ENCODE assay signal across 8 mouse cellular contexts in genomic region chr4:43058392-43058752, GRCm38 (mm10). TPM values are rescaled to one million over a fixed set of nuclear protein-coding genes. Genes with fewer than 3 reads are reported as not detected.
DNase-seq lines count a peak whose midpoint lies in the region; ATAC-seq and TF ChIP-seq lines count a peak whose summit lies in the region.

No protein-coding gene starts in this region.

- WGBS in neural tube, embryonic 11.5 days = 19% methylated on average over 8 of the region's 8 CpGs
- WGBS in limb, embryonic 13.5 days = 23% methylated on average over 8 of the region's 8 CpGs
- 19% methylated on average over 8 of the region's 8 CpGs for WGBS in stomach, embryonic 15.5 days

- no peak for TF ChIP-seq CTCF in gastrocnemius, adult 2 months (IDR thresholded peaks at IDR 0.05)

- DNase-seq in gastrocnemius, adult 2 months = no peak
- DNase-seq in gastrocnemius, adult 18-20 months (ENCODE audit: low spot score) = no peak
- no peak for DNase-seq in neural tube, embryonic 11.5 days (ENCODE audit: low spot score)
- no peak for DNase-seq in neural tube, embryonic 10.5 days (ENCODE audit: extremely low spot score, low spot score)
- no peak for DNase-seq in layer of hippocampus, adult 9-11 months
- DNase-seq in frontal cortex, adult 2 months (ENCODE audit: extremely low spot score in 1 of 2, low spot score in 1 of 2) = no peak

- intact Hi-C loops in gastrocnemius, adult 2 months (cut with DNase I) = no loop called here

- H3K9me3 ChIP-seq in neural tube, embryonic 11.5 days (ENCODE audit: control insufficient read depth, low read length) = no peaks in the 10 kb centered on the region
- no peaks in the 10 kb centered on the region for H3K9me3 ChIP-seq in limb, embryonic 13.5 days
- no peaks in the 10 kb centered on the region for H3K9me3 ChIP-seq in stomach, embryonic 15.5 days

- no peaks in the 10 kb centered on the region for H3K4me1 ChIP-seq in neural tube, embryonic 11.5 days (ENCODE audit: control insufficient read depth, insufficient read depth, low read length)
- H3K4me1 ChIP-seq in limb, embryonic 13.5 days = 0 out of 2 replicates have a peak, but pooled peaks cover 4% of the 10 kb centered on the region
- H3K4me1 ChIP-seq in stomach, embryonic 15.5 days = 0 out of 2 replicates have a peak, but pooled peaks cover 5% of the 10 kb centered on the region

- H3K27me3 ChIP-seq in neural tube, embryonic 11.5 days (ENCODE audit: control insufficient read depth, insufficient read depth, low read length) = no peaks in the 10 kb centered on the region
- H3K27me3 ChIP-seq in limb, embryonic 13.5 days = peaks cover 41% of the 10 kb centered on the region
- 0 out of 2 replicates have a peak, but pooled peaks cover 4% of the 10 kb centered on the region for H3K27me3 ChIP-seq in stomach, embryonic 15.5 days (replicated peaks)

- no peak overlapping the region for H3K27ac ChIP-seq in gastrocnemius, adult 2 months
- no peak overlapping the region for H3K27ac ChIP-seq in neural tube, embryonic 11.5 days (ENCODE audit: low read depth, low read length)
- no peak overlapping the region for H3K27ac ChIP-seq in limb, embryonic 13.5 days
- no peak overlapping the region for H3K27ac ChIP-seq in stomach, embryonic 15.5 days

- ATAC-seq in neural tube, embryonic 11.5 days (ENCODE audit: insufficient read depth, low FRiP score, low TSS enrichment) = 0 out of 2 replicates have a peak, but pooled peaks have one; percentile 18
- ATAC-seq in limb, embryonic 13.5 days (ENCODE audit: low FRiP score, low read depth) = no peak
- no peak for ATAC-seq in stomach, embryonic 15.5 days (ENCODE audit: insufficient read depth, low FRiP score, low read depth)

- no peak overlapping the region for H3K9ac ChIP-seq in neural tube, embryonic 11.5 days (ENCODE audit: low read length)
- no peak overlapping the region for H3K9ac ChIP-seq in limb, embryonic 13.5 days
- no peak overlapping the region for H3K9ac ChIP-seq in stomach, embryonic 15.5 days

- peak overlapping the region; percentile 82 for H3K4me3 ChIP-seq in gastrocnemius, adult 2 months
- peak overlapping the region; percentile 71 for H3K4me3 ChIP-seq in neural tube, embryonic 11.5 days (ENCODE audit: low read depth, low read length)
- H3K4me3 ChIP-seq in limb, embryonic 13.5 days = peak overlapping the region; percentile 64
- peak overlapping the region; percentile 74 for H3K4me3 ChIP-seq in stomach, embryonic 15.5 days (replicated peaks)

- H3K4me2 ChIP-seq in neural tube, embryonic 11.5 days (ENCODE audit: low read depth) = peak overlapping the region; percentile 83
- H3K4me2 ChIP-seq in limb, embryonic 13.5 days (replicated peaks) = peak overlapping the region; percentile 95
- H3K4me2 ChIP-seq in stomach, embryonic 15.5 days = peak overlapping the region; percentile 96

- no peaks in the 10 kb centered on the region for H3K36me3 ChIP-seq in neural tube, embryonic 11.5 days (ENCODE audit: control insufficient read depth, insufficient read depth, low read length)
- no peaks in the 10 kb centered on the region for H3K36me3 ChIP-seq in limb, embryonic 13.5 days
- no peaks in the 10 kb centered on the region for H3K36me3 ChIP-seq in stomach, embryonic 15.5 days

RNA-seq across cellular contexts. Expression of gene Unc13b, which starts 0.4 kb away (rescaled TPM):
- 1 to 10 TPM; 2.1 to 2.9 TPM for total RNA-seq in gastrocnemius, adult 2 months (2021)
- 1 to 10 TPM; 1.2 to 1.9 TPM for total RNA-seq in gastrocnemius, adult 18-20 months (2021)
- polyA plus RNA-seq in neural tube, embryonic 11.5 days (2014; fragmentation: Nextera tagmentation; extraction: Ambion mirVana) = 16.1 and 18.9 TPM in 2 replicates
- polyA plus RNA-seq in limb, embryonic 13.5 days (2015; fragmentation: Nextera tagmentation; extraction: Ambion mirVana) = 2.5 and 2.7 TPM in 2 replicates
- polyA plus RNA-seq in stomach, embryonic 15.5 days (2015; fragmentation: Nextera tagmentation; extraction: Ambion mirVana) = 7.8 and 9.1 TPM in 2 replicates
- polyA plus RNA-seq in frontal cortex, adult 2 months (2012; rRNA removed) = 45.8 and 54.2 TPM in 2 replicates

RNA-seq across cellular contexts. Expression of gene Fam214b, which starts 12.4 kb away (rescaled TPM):
- total RNA-seq in gastrocnemius, adult 2 months (2021) = 10 to 100 TPM; 21.1 to 24.5 TPM
- total RNA-seq in gastrocnemius, adult 18-20 months (2021) = 10 to 100 TPM; 27.6 to 28.1 TPM
- 18.1 and 19.0 TPM in 2 replicates for polyA plus RNA-seq in neural tube, embryonic 11.5 days (2014; fragmentation: Nextera tagmentation; extraction: Ambion mirVana)
- 13.7 and 14.7 TPM in 2 replicates for polyA plus RNA-seq in limb, embryonic 13.5 days (2015; fragmentation: Nextera tagmentation; extraction: Ambion mirVana)
- polyA plus RNA-seq in stomach, embryonic 15.5 days (2015; fragmentation: Nextera tagmentation; extraction: Ambion mirVana) = 11.9 and 13.2 TPM in 2 replicates
- 31.7 and 37.3 TPM in 2 replicates for polyA plus RNA-seq in frontal cortex, adult 2 months (2012; rRNA removed)

RNA-seq across cellular contexts. Expression of gene Stoml2, which starts 26.9 kb away (rescaled TPM):
- total RNA-seq in gastrocnemius, adult 2 months (2021) = 100 to 1,000 TPM in 1 of 2 experiments, 10 to 100 TPM in 1; 87.5 to 108 TPM
- total RNA-seq in gastrocnemius, adult 18-20 months (2021) = 100 to 1,000 TPM in 1 of 2 experiments, 10 to 100 TPM in 1; 88.9 to 105 TPM
- 360 and 370 TPM in 2 replicates for polyA plus RNA-seq in neural tube, embryonic 11.5 days (2014; fragmentation: Nextera tagmentation; extraction: Ambion mirVana)
- polyA plus RNA-seq in limb, embryonic 13.5 days (2015; fragmentation: Nextera tagmentation; extraction: Ambion mirVana) = 343 and 345 TPM in 2 replicates
- 303 TPM in 2 replicates for polyA plus RNA-seq in stomach, embryonic 15.5 days (2015; fragmentation: Nextera tagmentation; extraction: Ambion mirVana)
- polyA plus RNA-seq in frontal cortex, adult 2 months (2012; rRNA removed) = 106 and 107 TPM in 2 replicates

RNA-seq across cellular contexts. Expression of gene Pigo, which starts 32.8 kb away (rescaled TPM):
- 10 to 100 TPM in 1 of 2 experiments, 1 to 10 TPM in 1; 4.9 to 10.2 TPM for total RNA-seq in gastrocnemius, adult 2 months (2021)
- total RNA-seq in gastrocnemius, adult 18-20 months (2021) = 1 to 10 TPM; 6.2 to 7.7 TPM
- 20.4 and 23.1 TPM in 2 replicates for polyA plus RNA-seq in neural tube, embryonic 11.5 days (2014; fragmentation: Nextera tagmentation; extraction: Ambion mirVana)
- 25.7 and 26.0 TPM in 2 replicates for polyA plus RNA-seq in limb, embryonic 13.5 days (2015; fragmentation: Nextera tagmentation; extraction: Ambion mirVana)
- 21.7 and 22.6 TPM in 2 replicates for polyA plus RNA-seq in stomach, embryonic 15.5 days (2015; fragmentation: Nextera tagmentation; extraction: Ambion mirVana)
- polyA plus RNA-seq in frontal cortex, adult 2 months (2012; rRNA removed) = 20.7 and 23.0 TPM in 2 replicates

RNA-seq across cellular contexts. Expression of gene Fancg, which starts 48.1 kb away (rescaled TPM):
- 1 to 10 TPM in 1 of 2 experiments, under 1 TPM in 1; 0.84 to 1.2 TPM for total RNA-seq in gastrocnemius, adult 2 months (2021)
- 1 to 10 TPM; 1.4 to 1.8 TPM for total RNA-seq in gastrocnemius, adult 18-20 months (2021)
- polyA plus RNA-seq in neural tube, embryonic 11.5 days (2014; fragmentation: Nextera tagmentation; extraction: Ambion mirVana) = 17.3 and 19.3 TPM in 2 replicates
- polyA plus RNA-seq in limb, embryonic 13.5 days (2015; fragmentation: Nextera tagmentation; extraction: Ambion mirVana) = 19.5 and 20.7 TPM in 2 replicates
- polyA plus RNA-seq in stomach, embryonic 15.5 days (2015; fragmentation: Nextera tagmentation; extraction: Ambion mirVana) = 13.0 and 17.2 TPM in 2 replicates
- 19.7 and 23.2 TPM in 2 replicates for polyA plus RNA-seq in frontal cortex, adult 2 months (2012; rRNA removed)
